Mouse (Mus musculus) myocyte (in vitro differentiated cells): ENCODE results near the gene Vps52. TPM values are rescaled to one million over a fixed set of nuclear protein-coding genes. Genes with fewer than 3 reads are reported as not detected.
A peak's percentile ranks its signal among the peaks of the same experiment; 100 is the strongest.
"Not testable (repeated sequence)": the region's sequence is repeated elsewhere in the genome, so short reads cannot be mapped to it uniquely, and the experiment has no call there.

Experiments
- H3K27me3 ChIP-seq: one replicate; pipeline ENCODE4 v1.6.1; 2011; ENCODE audit not compliant: control insufficient read depth, insufficient read depth, insufficient read length
- H3K36me3 ChIP-seq: one replicate; pipeline ENCODE4 v1.6.1; 2011; ENCODE audit not compliant: control insufficient read depth, insufficient read depth
- H3K4me2 ChIP-seq: one replicate; pipeline ENCODE4 v1.6.1; 2011; ENCODE audit warnings: low read depth, control low read depth
- H3K4me3 ChIP-seq: one replicate; pipeline ENCODE4 v1.5.1; 2011; ENCODE audit warnings: mild to moderate bottlenecking, control low read depth, moderate library complexity
- H3K79me2 ChIP-seq: one replicate; pipeline ENCODE4 v1.6.1; 2011; ENCODE audit not compliant: control insufficient read depth, insufficient read depth
- H3ac ChIP-seq: one replicate; pipeline ENCODE4 v1.6.1; 2011; ENCODE audit not compliant: control insufficient read depth, insufficient read length
- CEBPB ChIP-seq: IDR thresholded peaks from 2 replicates; pipeline ENCODE4 v1.6.1; 2011; ENCODE audit warnings: mild to moderate bottlenecking, moderate library complexity; ENCODE audit not compliant: poor library complexity, insufficient read depth, severe bottlenecking
- E2F4 ChIP-seq: IDR thresholded peaks from one replicate; pipeline ENCODE4 v1.6.1; 2011; ENCODE audit warnings: mild to moderate bottlenecking, control low read depth, moderate library complexity; ENCODE audit not compliant: insufficient read depth
- MAX ChIP-seq: IDR thresholded peaks from one replicate; pipeline ENCODE4 v1.6.1; 2011; ENCODE audit warnings: low read depth, mild to moderate bottlenecking, control low read depth
- MYOD1 ChIP-seq, 3 experiments: IDR thresholded peaks; one replicate each; pipeline ENCODE4 v1.6.1; 2011; ENCODE audit warnings: control low read depth in 2 of 3, low read depth in 2 of 3, mild to moderate bottlenecking in 2 of 3, moderate library complexity in 1 of 3; ENCODE audit not compliant: insufficient read length in 2 of 3, control insufficient read depth in 1 of 3
- MYOG ChIP-seq, 3 experiments: IDR thresholded peaks; one replicate each; pipeline ENCODE4 v1.6.1; 2011; ENCODE audit warnings: control low read depth in 2 of 3, low read depth in 2 of 3, mild to moderate bottlenecking in 2 of 3; ENCODE audit not compliant: insufficient read length in 2 of 3, control insufficient read depth in 1 of 3, insufficient read depth in 1 of 3
- POLR2A ChIP-seq: IDR thresholded peaks from one replicate; pipeline ENCODE4 v1.6.1; 2011; ENCODE audit warnings: low read depth, mild to moderate bottlenecking, control low read depth, moderate library complexity; ENCODE audit not compliant: insufficient read length
- POLR2AphosphoS2 ChIP-seq: IDR thresholded peaks from one replicate; pipeline ENCODE4 v1.6.1; 2011; ENCODE audit warnings: low read depth, control low read depth; ENCODE audit not compliant: insufficient read length
- REST ChIP-seq: IDR thresholded peaks from one replicate; pipeline ENCODE4 v1.6.1; 2011; ENCODE audit warnings: mild to moderate bottlenecking, control low read depth, moderate library complexity; ENCODE audit not compliant: insufficient read depth, insufficient read length
- SRF ChIP-seq: IDR thresholded peaks from one replicate; pipeline ENCODE4 v1.6.1; 2011; ENCODE audit warnings: low read depth; ENCODE audit not compliant: control insufficient read depth, insufficient read length
- TCF12 ChIP-seq: IDR thresholded peaks from one replicate; pipeline ENCODE4 v1.6.1; 2011; ENCODE audit warnings: mild to moderate bottlenecking, control low read depth; ENCODE audit not compliant: poor library complexity, insufficient read depth, severe bottlenecking
- TCF3 ChIP-seq: IDR thresholded peaks from one replicate; pipeline ENCODE4 v1.6.1; 2011; ENCODE audit warnings: low read depth, control low read depth; ENCODE audit not compliant: insufficient read length
- USF1 ChIP-seq: IDR thresholded peaks from one replicate; pipeline ENCODE4 v1.6.1; 2011; ENCODE audit warnings: low read depth, mild to moderate bottlenecking, control low read depth, moderate library complexity
- polyA plus RNA-seq: library from polyadenylated mRNA; unstranded; fragments of >200 nt; fragmentation: generic; extraction: Trizol; gene quantifications from one replicate; pipeline ENCODE4 v1.2.1, GENCODE M21; 2012; ENCODE audit warnings: missing spikeins

The Vps52 gene
- polyA plus RNA-seq, 1 experiment: 29.9 TPM

- Histone ChIP-seq H3K36me3 (no peaks in the 10 kb centered on the region), H3K4me3 (no peak overlapping the region), H3ac (no peak overlapping the region), H3K27me3 (no peaks in the 10 kb centered on the region), H3K79me2 (no peaks in the 10 kb centered on the region), H3K4me2 (no peak overlapping the region)
- TF ChIP-seq POLR2AphosphoS2 (no peak), USF1 (no peak), E2F4 (no peak)
These were observed 39.3 kb downstream of the Vps52 start for GRCm38 (mm10) chr17:33994959-33995358.

DNA sequence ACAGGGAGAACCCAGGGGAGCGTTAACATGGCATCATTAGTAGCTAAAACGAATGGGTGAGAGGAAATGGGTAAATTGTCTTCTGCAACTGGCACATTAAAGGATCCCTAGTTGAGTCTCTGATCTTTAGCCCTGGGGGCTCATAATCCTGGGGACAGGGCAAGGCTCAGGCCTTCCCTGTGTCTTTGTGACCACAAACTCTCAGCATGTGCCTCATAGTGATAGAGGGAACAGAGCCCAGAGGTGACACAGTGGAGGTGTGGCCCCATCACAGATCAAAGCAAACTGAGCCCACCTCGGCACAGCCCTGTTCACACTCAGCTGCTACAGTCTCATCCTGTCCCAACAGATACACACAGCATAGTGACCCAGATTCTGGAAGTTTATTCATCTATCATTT lies 40.0 kb downstream of the Vps52 start:
- no peak overlapping the region for H3K4me3 ChIP-seq
- no peaks in the 10 kb centered on the region for H3K79me2 ChIP-seq
- no peak overlapping the region for H3ac ChIP-seq
- H3K27me3 ChIP-seq: no peaks in the 10 kb centered on the region
- TF ChIP-seq SRF (no peak), MYOG (IDR thresholded peaks at IDR 0.05; ENCODE audit: control insufficient read depth in 1 of 3, insufficient read depth in 1 of 3, insufficient read length in 2 of 3, low read depth in 2 of 3) (no peak), TCF12 (no peak), MAX (no peak), TCF3 (no peak), CEBPB (no peak), REST (no peak), E2F4 (no peak), MYOD1 (IDR thresholded peaks at IDR 0.05; ENCODE audit: control insufficient read depth in 1 of 3, insufficient read length in 2 of 3, low read depth in 2 of 3) (no peak), POLR2A (no peak), POLR2AphosphoS2 (no peak)
- no peak overlapping the region for H3K4me2 ChIP-seq
- H3K36me3 ChIP-seq: no peaks in the 10 kb centered on the region

- not testable (repeated sequence) for H3K36me3 ChIP-seq, H3K4me3 ChIP-seq, H3K4me2 ChIP-seq, H3ac ChIP-seq, H3K27me3 ChIP-seq, H3K79me2 ChIP-seq
These were observed 41.4 kb downstream of the Vps52 start for GRCm38 (mm10) chr17:33997025-33997424.

GRCm38 (mm10) chr17:33998697-33999096 lies 43.1 kb downstream of the Vps52 start:
- H3K79me2 ChIP-seq, H3ac ChIP-seq, H3K27me3 ChIP-seq, H3K4me3 ChIP-seq, H3K4me2 ChIP-seq, H3K36me3 ChIP-seq: not testable (repeated sequence)

DNA sequence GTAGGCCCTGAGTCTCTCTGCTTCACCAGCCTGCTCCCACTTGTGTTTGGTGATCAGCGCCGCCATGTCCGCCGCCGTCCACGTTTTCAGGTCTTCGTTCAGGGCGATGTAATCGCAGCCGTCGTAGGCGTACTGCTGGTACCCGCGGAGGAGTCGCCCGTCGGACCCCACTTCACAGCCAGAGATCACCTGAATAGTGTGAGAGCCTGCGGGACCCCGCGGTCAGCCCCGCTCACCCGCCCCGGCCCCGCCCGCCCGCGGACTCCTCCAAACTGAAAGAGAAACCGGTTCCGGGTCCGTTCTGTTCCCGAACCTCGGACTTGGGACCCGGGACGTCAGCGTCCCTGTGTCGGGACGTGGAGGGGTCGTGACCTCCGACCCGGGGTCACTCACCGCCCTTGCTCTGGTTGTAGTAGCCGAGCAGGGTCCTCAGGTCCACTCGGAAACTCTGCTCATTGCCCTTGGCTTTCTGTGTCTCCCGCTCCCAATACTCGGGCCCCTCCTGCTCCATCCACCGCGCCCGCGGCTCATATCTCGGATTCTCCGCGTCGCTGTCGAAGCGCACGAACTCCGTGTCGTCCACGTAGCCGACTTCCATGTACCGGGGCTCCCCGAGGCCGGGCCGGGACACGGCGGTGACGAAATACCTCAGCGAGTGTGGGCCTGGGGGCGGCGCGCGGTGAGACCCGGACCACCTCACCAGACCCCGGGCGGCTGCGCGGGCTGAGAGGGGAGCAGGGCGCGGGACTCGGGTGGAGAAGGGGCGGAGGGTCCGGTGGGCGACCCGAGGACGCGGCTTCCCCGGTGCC lies 43.9 kb downstream of the Vps52 start:
- Histone ChIP-seq H3K4me3 (no peak overlapping the region), H3K36me3 (no peaks in the 10 kb centered on the region), H3ac (peak overlapping the region; percentile 46), H3K79me2 (no peaks in the 10 kb centered on the region), H3K4me2 (no peak overlapping the region), H3K27me3 (no peaks in the 10 kb centered on the region)
- TF ChIP-seq MYOG (IDR thresholded peaks at IDR 0.05; ENCODE audit: control insufficient read depth in 1 of 3, insufficient read depth in 1 of 3, insufficient read length in 2 of 3, low read depth in 2 of 3): no peak

GRCm38 (mm10) chr17:34000150-34000537 lies 44.5 kb downstream of the Vps52 start, which contains the start of gene H2-K1:
TSS of gene H2-K1 (minus strand) at chr17:34000347.
- no peaks in the 10 kb centered on the region for H3K27me3 ChIP-seq
- TF ChIP-seq POLR2A (peak; percentile 42), MAX (no peak)
- no peak within 1 kb of the TSS for H3K4me3 ChIP-seq
- peak within 1 kb of the TSS; percentile 46 for H3ac ChIP-seq
- no peaks in the 10 kb centered on the region for H3K79me2 ChIP-seq
- peak within 1 kb of the TSS; percentile 65 for H3K4me2 ChIP-seq
- H3K36me3 ChIP-seq: no peaks in the 10 kb centered on the region

- peak overlapping the region; percentile 65 for H3K4me2 ChIP-seq
- H3K4me3 ChIP-seq, H3K79me2 ChIP-seq, H3ac ChIP-seq, H3K27me3 ChIP-seq, H3K36me3 ChIP-seq: not testable (repeated sequence)
These were observed 45.2 kb downstream of the Vps52 start for GRCm38 (mm10) chr17:34000796-34001195.
